Mouse (Mus musculus) neural tube, embryonic 15.5 days (tissue): ENCODE results near the gene Myl7. TPM values are rescaled to one million over a fixed set of nuclear protein-coding genes. Genes with fewer than 3 reads are reported as not detected.

ENCODE experiments used
- ATAC-seq: fragments of 200-750 bp; cut with Nextera tagmentation; 2 replicates; pipeline ENCODE4 v1.8.0; 2017; ENCODE audit warnings: mild to moderate bottlenecking, moderate TSS enrichment, moderate library complexity; ENCODE audit not compliant: low FRiP score
- H3K27ac ChIP-seq: fragments of 300-500 bp; sonication (generic); replicated peaks from 2 replicates; pipeline ENCODE4 v1.5.1; 2015; ENCODE audit warnings: mild to moderate bottlenecking, inconsistent platforms
- H3K27me3 ChIP-seq: fragments of 300-500 bp; sonication (generic); replicated peaks from 2 replicates; pipeline ENCODE4 v1.6.1; 2015; ENCODE audit warnings: inconsistent platforms
- H3K36me3 ChIP-seq: fragments of 300-500 bp; sonication (generic); 2 replicates; pipeline ENCODE4 v1.6.1; 2015; ENCODE audit warnings: inconsistent platforms
- H3K4me1 ChIP-seq: fragments of 300-500 bp; sonication (generic); 2 replicates; pipeline ENCODE4 v1.6.1; 2015; ENCODE audit warnings: inconsistent platforms
- H3K4me2 ChIP-seq: fragments of 300-500 bp; sonication (generic); 2 replicates; pipeline ENCODE4 v1.6.1; 2015; ENCODE audit warnings: inconsistent platforms, mild to moderate bottlenecking, moderate library complexity
- H3K4me3 ChIP-seq: fragments of 300-500 bp; sonication (generic); replicated peaks from 2 replicates; pipeline ENCODE4 v1.5.1; 2015; ENCODE audit warnings: mild to moderate bottlenecking, inconsistent platforms
- H3K9ac ChIP-seq: fragments of 300-500 bp; sonication (generic); replicated peaks from 2 replicates; pipeline ENCODE4 v1.6.1; 2015; ENCODE audit warnings: mild to moderate bottlenecking, inconsistent platforms
- H3K9me3 ChIP-seq: fragments of 300-500 bp; sonication (generic); replicated peaks from 2 replicates; pipeline ENCODE4 v1.6.1; 2016; ENCODE audit warnings: inconsistent platforms
- WGBS: fragments of 180-500 bp; shearing (Covaris S2); methylation state at CpG from one replicate; pipeline ENCODE4 v1.1.7; 2015; ENCODE audit warnings: mixed read lengths; 5-methylcytosine and 5-hydroxymethylcytosine counted together
- polyA plus RNA-seq: library from polyadenylated mRNA; unstranded; fragments of >200 nt; fragmentation: Nextera tagmentation; extraction: Ambion mirVana; gene quantifications from 2 replicates; pipeline ENCODE4 v1.2.1, GENCODE M21; 2015

The Myl7 gene
- polyA plus RNA-seq, 1 experiment from 2014 or later = 1.4 TPM

DNA sequence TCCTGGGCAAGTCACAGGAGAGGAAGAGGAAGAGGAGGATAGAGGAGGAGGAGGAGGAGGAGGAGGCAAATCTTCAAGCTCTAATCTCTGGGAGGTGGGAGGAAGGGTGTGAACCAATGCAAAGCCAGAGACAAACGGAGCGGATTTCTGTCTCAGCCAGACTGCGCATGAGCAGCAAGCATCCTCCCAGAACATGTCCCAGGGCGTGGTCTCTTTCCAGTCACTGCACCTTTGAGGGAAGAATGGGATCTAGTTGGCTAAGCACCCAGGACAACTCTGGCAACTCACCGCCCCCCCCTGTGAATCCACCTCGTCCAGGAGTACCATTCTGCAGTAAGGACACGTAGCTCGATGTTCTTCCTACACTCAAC, 17.6 kb upstream of the Myl7 start:
- ATAC-seq = no peak
- Histone ChIP-seq H3K36me3 (no peaks in the 10 kb centered on the region), H3K4me3 (no peak overlapping the region), H3K27ac (no peak overlapping the region), H3K9me3 (no peaks in the 10 kb centered on the region), H3K9ac (no peak overlapping the region), H3K4me1 (0 out of 2 replicates have a peak, but pooled peaks cover 3% of the 10 kb centered on the region), H3K27me3 (no peaks in the 10 kb centered on the region), H3K4me2 (no peak overlapping the region)
- WGBS = 83% methylated on average over 8 of the region's 8 CpGs

DNA sequence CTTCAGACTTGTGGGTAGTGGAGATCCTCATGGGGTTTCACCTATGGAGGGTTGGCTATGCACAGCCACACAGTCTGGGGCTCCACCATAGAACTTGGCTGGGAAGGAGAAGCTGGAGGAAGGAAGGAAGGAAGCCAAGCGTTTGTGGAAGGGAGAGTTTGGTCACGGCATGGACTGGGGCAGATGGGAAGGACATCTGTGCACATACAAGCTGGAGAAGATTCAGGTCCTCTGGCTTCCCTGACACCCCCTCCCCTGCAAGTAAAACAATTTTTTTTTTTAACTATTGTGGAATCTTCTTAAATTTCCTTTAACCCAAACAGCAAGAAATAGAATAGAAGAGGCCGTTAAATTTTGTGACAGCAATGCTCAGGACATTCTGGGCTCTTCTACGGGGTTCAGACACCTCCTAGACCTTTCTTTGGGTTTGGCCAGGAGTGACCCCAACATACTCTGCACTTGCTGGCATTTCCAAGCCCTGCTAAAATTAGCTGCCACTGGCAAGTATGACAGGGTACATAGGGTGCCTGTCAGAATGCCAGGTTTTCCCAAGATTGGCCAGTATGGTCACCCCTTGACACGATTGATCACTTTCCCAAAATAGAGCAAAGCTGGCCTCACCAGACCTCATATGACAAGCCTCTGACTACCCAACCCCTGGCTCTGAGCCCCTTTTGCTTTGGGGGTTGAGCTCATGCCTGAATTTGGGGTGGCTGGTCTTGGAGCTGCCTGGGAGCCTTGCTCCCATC, 17.0 kb upstream of the Myl7 start:
- Histone ChIP-seq H3K4me3 (no peak overlapping the region), H3K4me1 (0 out of 2 replicates have a peak, but pooled peaks cover 3% of the 10 kb centered on the region), H3K27ac (no peak overlapping the region), H3K27me3 (no peaks in the 10 kb centered on the region), H3K36me3 (no peaks in the 10 kb centered on the region), H3K9ac (no peak overlapping the region), H3K4me2 (no peak overlapping the region), H3K9me3 (no peaks in the 10 kb centered on the region)
- WGBS = 82% methylated on average over 5 of the region's 5 CpGs
- ATAC-seq = no peak

DNA sequence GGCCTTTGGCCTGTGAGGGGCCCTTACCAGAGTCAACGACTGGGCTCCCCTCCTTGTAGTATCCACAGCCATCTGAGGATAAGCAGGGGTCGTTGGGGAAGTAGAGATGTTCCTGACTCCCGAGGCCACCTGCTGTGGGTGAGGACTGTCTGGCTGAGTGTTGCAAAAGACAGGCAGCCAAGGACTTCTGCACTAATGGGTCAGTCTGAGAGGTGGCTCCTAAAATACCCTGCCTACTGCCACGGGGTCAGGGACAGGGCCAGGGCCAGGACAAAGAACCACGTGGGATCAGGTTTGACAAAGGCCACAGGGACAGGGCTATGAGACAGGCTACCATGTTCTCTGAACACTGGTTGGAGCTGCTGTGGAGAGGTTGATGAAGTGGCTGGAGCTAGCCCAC, 16.4 kb upstream of the Myl7 start:
- ATAC-seq = no peak
- H3K9me3 ChIP-seq = no peaks in the 10 kb centered on the region

DNA sequence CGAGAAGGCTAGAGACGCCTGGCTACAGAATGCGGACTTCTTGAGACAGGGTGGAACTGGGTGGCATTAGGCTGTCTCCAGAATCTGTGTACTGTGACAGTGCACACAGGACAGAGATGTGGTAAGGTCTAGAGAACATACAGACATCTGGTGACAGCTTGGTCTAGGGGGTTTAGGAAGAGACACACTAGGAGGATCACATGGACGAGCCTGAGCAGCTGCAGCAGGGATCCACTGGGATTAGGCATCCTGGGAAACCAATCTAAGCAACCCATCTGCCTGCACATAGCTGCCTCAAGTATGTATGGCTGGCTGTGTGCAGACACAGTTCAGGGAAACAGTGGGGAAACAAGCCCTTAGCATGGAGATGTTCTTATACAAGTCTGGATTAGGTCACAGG, 15.4 kb upstream of the Myl7 start:
- 76% methylated on average over 4 of the region's 4 CpGs for WGBS
- 0 out of 2 replicates have a peak, but pooled peaks cover 3% of the 10 kb centered on the region for H3K4me1 ChIP-seq
- no peaks in the 10 kb centered on the region for H3K27me3 ChIP-seq
- H3K9ac ChIP-seq = no peak overlapping the region
- H3K4me3 ChIP-seq = no peak overlapping the region
- H3K9me3 ChIP-seq = no peaks in the 10 kb centered on the region
- no peak for ATAC-seq
- H3K4me2 ChIP-seq = no peak overlapping the region
- H3K36me3 ChIP-seq = no peaks in the 10 kb centered on the region
- H3K27ac ChIP-seq = no peak overlapping the region

More for the DNA sequence above, 16.4 kb upstream of the Myl7 start:
- no peak overlapping the region for H3K4me3 ChIP-seq
- H3K4me1 ChIP-seq = 0 out of 2 replicates have a peak, but pooled peaks cover 3% of the 10 kb centered on the region
- no peaks in the 10 kb centered on the region for H3K36me3 ChIP-seq
- 50% methylated on average over 5 of the region's 5 CpGs for WGBS
- no peaks in the 10 kb centered on the region for H3K27me3 ChIP-seq
- H3K4me2 ChIP-seq = no peak overlapping the region
- H3K9ac ChIP-seq = no peak overlapping the region
- H3K27ac ChIP-seq = no peak overlapping the region

DNA sequence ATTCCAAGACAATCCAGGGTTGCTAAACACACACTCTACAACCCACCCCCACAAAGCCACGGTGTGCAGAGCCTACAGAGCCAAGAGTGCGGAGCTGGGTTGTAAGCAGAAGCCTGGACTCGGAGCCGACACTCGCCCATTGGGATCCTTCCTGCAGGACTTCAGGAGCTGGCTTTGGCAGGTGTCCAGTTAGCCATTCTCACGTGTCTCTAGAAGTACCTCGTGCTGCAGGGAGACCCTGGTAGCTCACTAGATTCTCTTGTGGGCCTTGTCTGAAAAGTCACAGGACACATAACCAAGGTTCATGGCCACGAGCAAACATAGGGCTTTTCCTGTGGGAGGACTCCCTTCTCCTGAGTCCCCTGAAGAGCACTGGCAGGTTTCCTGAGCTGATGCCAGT, 14.7 kb upstream of the Myl7 start:
- ATAC-seq = no peak
- H3K4me2 ChIP-seq = no peak overlapping the region
- no peaks in the 10 kb centered on the region for H3K27me3 ChIP-seq
- no peaks in the 10 kb centered on the region for H3K9me3 ChIP-seq
- no peak overlapping the region for H3K9ac ChIP-seq
- no peaks in the 10 kb centered on the region for H3K36me3 ChIP-seq
- no peak overlapping the region for H3K4me3 ChIP-seq
- no peak overlapping the region for H3K27ac ChIP-seq
- 71% methylated on average over 8 of the region's 8 CpGs for WGBS
- H3K4me1 ChIP-seq = 0 out of 2 replicates have a peak, but pooled peaks cover 3% of the 10 kb centered on the region

DNA sequence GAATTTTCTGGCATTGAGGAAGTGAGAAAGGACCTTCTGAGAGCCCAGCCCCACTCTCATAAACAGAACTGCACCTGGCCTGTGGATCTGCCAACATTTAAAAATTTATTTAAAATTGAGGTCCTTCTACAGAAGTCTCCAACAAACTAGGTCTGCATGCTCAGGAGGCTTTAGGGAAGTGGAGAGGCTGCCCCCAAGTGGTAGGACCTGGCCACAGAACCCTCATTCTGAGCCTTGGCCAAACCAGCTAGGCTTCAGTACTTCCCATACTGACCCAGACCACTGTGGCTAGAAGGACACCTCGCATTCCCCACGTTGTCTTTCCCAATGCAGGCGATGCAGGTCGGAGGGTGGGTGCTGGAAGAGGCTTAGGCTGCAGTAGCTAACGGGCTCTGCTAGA, 14.1 kb upstream of the Myl7 start:
- H3K9me3 ChIP-seq = no peaks in the 10 kb centered on the region
- H3K4me3 ChIP-seq = no peak overlapping the region
- 0 out of 2 replicates have a peak, but pooled peaks cover 3% of the 10 kb centered on the region for H3K4me1 ChIP-seq
- WGBS = 29% methylated on average over 5 of the region's 5 CpGs
- no peak for ATAC-seq
- no peaks in the 10 kb centered on the region for H3K36me3 ChIP-seq
- no peak overlapping the region for H3K27ac ChIP-seq
- no peak overlapping the region for H3K9ac ChIP-seq
- H3K27me3 ChIP-seq = no peaks in the 10 kb centered on the region
- no peak overlapping the region for H3K4me2 ChIP-seq

DNA sequence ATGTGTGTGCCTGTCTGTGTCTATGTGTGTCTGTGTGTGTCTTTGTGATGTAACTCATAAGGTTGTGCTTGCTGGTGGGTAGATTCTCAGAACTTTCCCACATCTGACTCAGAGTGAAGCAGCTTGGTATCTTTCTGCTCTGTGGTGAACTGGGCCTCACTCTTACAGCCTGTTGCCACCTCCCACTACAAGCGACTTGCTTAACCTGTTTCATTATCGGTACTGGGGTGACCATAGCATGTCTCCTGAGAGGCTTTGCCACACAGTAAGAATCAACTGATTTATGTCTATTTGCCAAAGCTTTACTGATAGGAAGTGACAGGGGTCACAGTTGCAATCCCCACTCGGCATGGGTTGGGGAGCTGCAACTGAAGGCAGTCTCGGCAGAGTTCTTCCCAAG, 10.1 kb upstream of the Myl7 start:
- H3K27me3 ChIP-seq = no peaks in the 10 kb centered on the region
- no peak overlapping the region for H3K4me3 ChIP-seq
- 80% methylated on average over 4 of the region's 4 CpGs for WGBS
- 0 out of 2 replicates have a peak, but pooled peaks cover 3% of the 10 kb centered on the region for H3K4me1 ChIP-seq
- no peak overlapping the region for H3K27ac ChIP-seq
- no peak overlapping the region for H3K4me2 ChIP-seq
- ATAC-seq = no peak
- H3K9ac ChIP-seq = no peak overlapping the region
- no peaks in the 10 kb centered on the region for H3K36me3 ChIP-seq
- no peaks in the 10 kb centered on the region for H3K9me3 ChIP-seq

DNA sequence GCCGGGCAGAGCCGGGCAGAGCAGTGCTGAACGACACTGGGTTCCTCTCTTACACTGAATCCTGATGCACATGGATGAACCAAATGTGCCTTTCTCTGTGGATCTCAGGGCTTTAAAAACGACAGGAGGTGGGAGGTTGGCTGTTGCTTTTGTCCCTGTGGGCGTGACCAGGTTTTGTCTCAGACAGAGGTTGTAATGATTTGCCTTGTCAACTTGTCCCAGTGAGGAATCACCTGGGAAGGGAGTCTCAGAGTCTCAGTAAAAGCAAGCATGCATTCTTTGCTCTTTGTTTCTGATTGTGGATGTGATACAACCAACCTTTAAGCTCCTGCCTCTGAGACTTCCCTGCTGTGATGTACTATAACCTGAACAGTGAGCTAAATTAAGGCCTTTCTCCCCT, 8.5 kb upstream of the Myl7 start:
- H3K36me3 ChIP-seq = no peaks in the 10 kb centered on the region
- no peak overlapping the region for H3K4me2 ChIP-seq
- no peaks in the 10 kb centered on the region for H3K9me3 ChIP-seq
- 25% methylated on average over 5 of the region's 5 CpGs for WGBS
- H3K9ac ChIP-seq = no peak overlapping the region
- no peaks in the 10 kb centered on the region for H3K27me3 ChIP-seq
- no peak overlapping the region for H3K4me3 ChIP-seq
- no peak overlapping the region for H3K27ac ChIP-seq
- ATAC-seq = no peak
- peaks cover 8% of the 10 kb centered on the region for H3K4me1 ChIP-seq

DNA sequence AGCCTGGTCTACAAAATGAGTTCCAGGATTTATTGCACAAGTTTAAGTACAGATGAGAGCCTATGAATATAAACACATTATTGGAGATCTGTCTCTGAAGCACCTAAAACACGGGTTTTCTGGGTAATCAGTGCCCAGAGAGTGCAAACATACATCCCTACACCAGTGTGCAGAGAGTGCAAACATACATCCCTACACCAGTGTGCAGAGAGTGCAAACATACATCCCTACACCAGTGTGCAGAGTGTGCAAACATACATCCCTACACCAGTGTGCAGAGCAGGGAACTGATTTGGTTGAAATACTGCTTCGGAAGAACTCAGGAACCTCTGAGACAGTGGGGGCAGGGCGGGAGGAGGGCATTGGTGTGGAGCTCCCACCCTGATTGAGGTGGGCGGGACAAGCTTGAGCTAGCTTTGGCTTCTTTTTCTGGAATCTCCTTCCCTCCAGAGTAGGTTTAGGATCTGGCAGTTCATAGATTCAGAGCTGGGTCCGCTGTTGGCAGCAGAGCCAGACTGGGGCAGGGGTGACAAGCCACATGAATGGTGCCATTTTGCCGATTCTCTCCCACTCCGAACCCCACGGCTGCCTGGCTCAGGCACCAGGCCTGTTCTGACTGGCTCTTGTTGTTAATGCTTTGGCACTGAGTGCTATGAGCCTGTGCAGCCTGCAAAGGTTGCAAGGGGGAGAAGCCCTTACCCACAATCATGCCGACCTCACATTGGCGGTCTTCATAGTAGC, 7.4 kb upstream of the Myl7 start:
- Histone ChIP-seq H3K9ac (no peak overlapping the region), H3K9me3 (no peaks in the 10 kb centered on the region), H3K36me3 (no peaks in the 10 kb centered on the region), H3K4me3 (no peak overlapping the region), H3K4me2 (no peak overlapping the region), H3K27me3 (no peaks in the 10 kb centered on the region), H3K4me1 (peaks cover 20% of the 10 kb centered on the region), H3K27ac (no peak overlapping the region)
- no peak for ATAC-seq
- WGBS = 79% methylated on average over 10 of the region's 10 CpGs

DNA sequence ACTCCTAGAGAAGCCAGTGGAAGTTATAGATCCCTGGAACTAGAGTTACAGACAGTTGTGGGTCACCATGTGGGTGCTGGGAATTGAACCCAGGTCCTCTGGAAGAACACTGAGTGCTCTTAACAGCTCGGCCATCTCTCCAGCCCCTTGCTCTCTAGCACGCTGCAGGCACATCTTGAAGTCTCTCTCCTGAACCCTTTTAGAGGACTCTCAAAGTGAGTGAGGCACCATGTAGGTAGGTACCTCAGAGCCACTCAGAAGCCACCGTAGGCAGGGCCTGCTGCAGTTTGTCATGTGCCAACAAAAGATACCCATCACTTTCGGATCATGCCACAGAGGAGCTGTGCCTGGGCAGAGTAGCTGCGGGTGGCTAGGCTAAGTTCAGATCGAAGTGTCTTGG, 6.3 kb upstream of the Myl7 start:
- Histone ChIP-seq H3K36me3 (no peaks in the 10 kb centered on the region), H3K4me3 (no peak overlapping the region), H3K4me2 (no peak overlapping the region), H3K27ac (no peak overlapping the region), H3K4me1 (peaks cover 22% of the 10 kb centered on the region), H3K9ac (no peak overlapping the region), H3K27me3 (no peaks in the 10 kb centered on the region), H3K9me3 (no peaks in the 10 kb centered on the region)
- no peak for ATAC-seq
- WGBS = 97% methylated on average over 6 of the region's 6 CpGs

DNA sequence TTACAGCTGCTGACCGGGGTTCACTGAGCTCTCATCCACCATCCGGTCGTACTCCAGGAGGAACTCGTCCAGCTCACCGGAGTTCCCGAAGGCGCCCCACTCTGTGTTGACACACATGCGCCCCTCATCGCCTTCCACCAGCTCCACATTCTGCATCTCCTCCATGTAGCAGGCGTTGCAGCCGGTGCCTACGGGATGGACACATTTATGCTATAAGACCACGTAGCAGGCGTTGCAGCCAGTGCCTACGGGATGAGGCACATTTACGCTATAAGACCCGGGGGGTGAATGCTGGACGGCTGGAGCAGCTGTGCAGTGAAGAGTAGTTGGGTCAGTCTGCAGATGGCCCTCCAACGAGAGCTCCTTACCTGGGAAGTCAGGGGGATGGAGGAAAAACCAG, 5.8 kb upstream of the Myl7 start:
- no peak overlapping the region for H3K4me3 ChIP-seq

DNA sequence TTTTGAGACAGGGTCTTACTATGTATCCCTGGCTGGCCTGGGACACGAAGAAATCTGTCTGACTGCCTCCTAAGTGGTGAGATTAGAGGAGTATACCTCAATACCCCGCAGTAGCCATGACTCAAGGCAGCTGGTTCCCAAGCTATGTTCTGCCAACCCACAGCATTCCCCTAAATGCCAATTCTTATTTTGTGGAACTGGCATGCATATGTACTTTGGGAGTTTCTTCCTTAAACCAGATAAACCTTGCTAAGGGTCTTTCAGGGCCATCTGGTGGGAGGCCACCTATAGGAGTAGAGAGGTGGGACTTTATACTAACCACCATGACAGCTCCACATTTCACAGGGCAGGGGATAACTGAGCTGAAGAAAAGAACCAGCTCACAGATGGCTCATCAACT, 5.3 kb upstream of the Myl7 start:
- 83% methylated on average over 2 of the region's 2 CpGs for whole genome bisulfite sequencing
- Histone ChIP-seq H3K9ac (no peak overlapping the region), H3K4me3 (no peak overlapping the region), H3K27ac (0 out of 2 replicates have a peak overlapping the region, but pooled peaks have one; percentile 7), H3K4me2 (no peak overlapping the region), H3K36me3 (no peaks in the 10 kb centered on the region), H3K9me3 (no peaks in the 10 kb centered on the region), H3K27me3 (no peaks in the 10 kb centered on the region), H3K4me1 (peaks cover 22% of the 10 kb centered on the region)
- ATAC-seq = no peak

More for the DNA sequence above, 5.8 kb upstream of the Myl7 start:
- Histone ChIP-seq H3K27ac (0 out of 2 replicates have a peak overlapping the region, but pooled peaks have one; percentile 7), H3K36me3 (no peaks in the 10 kb centered on the region), H3K4me1 (peaks cover 22% of the 10 kb centered on the region), H3K9me3 (no peaks in the 10 kb centered on the region), H3K9ac (no peak overlapping the region), H3K4me2 (no peak overlapping the region), H3K27me3 (no peaks in the 10 kb centered on the region)
- no peak for ATAC-seq
- WGBS = 68% methylated on average over 19 of the region's 19 CpGs
